Mouse (Mus musculus) adrenal gland, postnatal 0 days (tissue): ENCODE measurements around the gene Lats2. TPM values are rescaled to one million over a fixed set of nuclear protein-coding genes. Genes with fewer than 3 reads are reported as not detected.

Source experiments
- microRNA-seq: library from miRNA; unstranded; fragments of <30 nt; microRNA quantifications from one replicate; pipeline ENCODE4, GENCODE M21; 2016; ENCODE audit warnings: borderline replicate concordance; ENCODE audit not compliant: insufficient number of aligned reads
- polyA plus RNA-seq: library from polyadenylated mRNA; unstranded; fragments of >200 nt; fragmentation: Nextera tagmentation; extraction: Ambion mirVana; gene quantifications from 2 replicates; pipeline ENCODE4 v1.2.1, GENCODE M21; 2015

The Lats2 gene
- polyA plus RNA-seq: 15.8 and 17.8 TPM in 2 replicates

GRCm38 (mm10) chr14:57758237-57758636, at the start of gene Lats2:
Gene Lats2, minus strand, starts transcription at chr14:57758388.

GRCm38 (mm10) chr14:57797991-57798931, 40.1 kb upstream of the Lats2 start, which contains the start of gene Sap18:
Gene Sap18, plus strand, starts transcription at chr14:57798180.

GRCm38 (mm10) chr14:57746001-57746771, 12.0 kb downstream of the Lats2 start, which contains the start of gene Gm49361:
Gene Gm49361, minus strand, starts transcription at chr14:57746103.

GRCm38 (mm10) chr14:57664822-57665627, 93.2 kb downstream of the Lats2 start, which contains the start of gene Xpo4:
Gene Xpo4, minus strand, starts transcription at chr14:57665430.

Small RNA genes within 50 kb of the gene (microRNA-seq; reads per million reads assigned to microRNA genes)
- gene Mir3077: not detected

Other genes starting within 250 kb of the Lats2 start
- gene Il17d, start 233.6 kb downstream of the Lats2 start, polyA plus RNA-seq: 5.9 and 7.2 TPM in 2 replicates
- gene Eef1akmt1, start 186.8 kb downstream of the Lats2 start, polyA plus RNA-seq: 83.1 and 88.2 TPM in 2 replicates
- 9.6 and 14.4 TPM in 2 replicates for gene Xpo4, start 93.0 kb downstream of the Lats2 start, polyA plus RNA-seq
- gene Gm49361, start 12.3 kb downstream of the Lats2 start, polyA plus RNA-seq: not detected in 2 replicates
- gene Sap18, start 39.8 kb upstream of the Lats2 start, polyA plus RNA-seq: 13.1 and 18.1 TPM in 2 replicates
- 6.0 and 8.3 TPM in 2 replicates for gene Ska3, start 67.8 kb upstream of the Lats2 start, polyA plus RNA-seq
- 269 and 327 TPM in 2 replicates for gene Mrpl57, start 67.8 kb upstream of the Lats2 start, polyA plus RNA-seq
- gene Zdhhc20, start 131.9 kb upstream of the Lats2 start, polyA plus RNA-seq: 64.7 and 83.1 TPM in 2 replicates
- 55.2 and 81.5 TPM in 2 replicates for gene Micu2, start 240.9 kb upstream of the Lats2 start, polyA plus RNA-seq